Mouse (Mus musculus) cerebellum, adult 2 months (tissue): ENCODE measurements around the gene Plekhg1. TPM values are rescaled to one million over a fixed set of nuclear protein-coding genes. Genes with fewer than 3 reads are reported as not detected.

Experiments used
- DNase-seq, 2 experiments: peaks; one replicate each; pipeline ENCODE4 v3.0.0; 2021
- H3K27ac ChIP-seq: fragments of 200-500 bp; 2 replicates; pipeline ENCODE4 v1.5.1; 2012; ENCODE audit warnings: low read length, control low read depth, inconsistent platforms; ENCODE audit not compliant: insufficient read depth
- H3K27me3 ChIP-seq: fragments of 200-500 bp; 2 replicates; pipeline ENCODE4 v1.6.1; 2012; ENCODE audit warnings: inconsistent platforms, mild to moderate bottlenecking, low read length, moderate library complexity; ENCODE audit not compliant: control insufficient read depth, insufficient read depth
- H3K4me1 ChIP-seq: fragments of 200-500 bp; 2 replicates; pipeline ENCODE4 v1.6.1; 2011; ENCODE audit warnings: low read length; ENCODE audit not compliant: control insufficient read depth, insufficient read depth
- H3K4me3 ChIP-seq: fragments of 200-500 bp; replicated peaks from 2 replicates; pipeline ENCODE3; 2011; ENCODE audit warnings: mild to moderate bottlenecking, low read depth, low read length, control low read depth; ENCODE audit not compliant: insufficient read depth
- CTCF ChIP-seq: fragments of 200-500 bp; IDR thresholded peaks from 2 replicates; pipeline ENCODE4 v1.5.1; 2011; ENCODE audit warnings: low read depth, mild to moderate bottlenecking, control low read depth, low read length, moderate library complexity, borderline replicate concordance; ENCODE audit not compliant: insufficient read depth
- POLR2A ChIP-seq: fragments of 200-500 bp; IDR thresholded peaks from 2 replicates; pipeline ENCODE4 v1.6.1; 2011; ENCODE audit warnings: low read length, control low read depth, borderline replicate concordance; ENCODE audit not compliant: insufficient read depth
- WGBS: fragments of 180-500 bp; shearing (Covaris S2); methylation state at CpG from one replicate; pipeline ENCODE4 v1.1.7; 2018; 5-methylcytosine and 5-hydroxymethylcytosine counted together
- polyA plus RNA-seq: library from polyadenylated mRNA; depleted of rRNA; stranded (reverse); fragments of >200 nt; gene quantifications from 2 replicates; pipeline ENCODE4 v1.2.3, GENCODE M21; 2012

Plekhg1 gene
- polyA plus RNA-seq, 1 experiment, result 9.5 TPM

- WGBS, result 25% methylated on average over 5 of the region's 5 CpGs
- Histone ChIP-seq H3K27me3 (peaks cover 1% of the 10 kb centered on the region; the same call in 1 of the 2 replicates), H3K4me3 (no peak overlapping the region), H3K27ac (no peak overlapping the region), H3K4me1 (peaks cover 2% of the 10 kb centered on the region; the same call in 1 of the 2 replicates)
- peak in 1 of 2 experiments; percentile 18 for DNase-seq
- TF ChIP-seq CTCF, result no peak
- TF ChIP-seq POLR2A, result no peak
Measured at GRCm38 (mm10) chr10:3743826-3744225, 3.7 kb downstream of the Plekhg1 start.

- no peak for DNase-seq
- no peak for TF ChIP-seq CTCF
- no peak for TF ChIP-seq POLR2A
- H3K4me3 ChIP-seq, result no peak overlapping the region
- H3K4me1 ChIP-seq, result no peaks in the 10 kb centered on the region; the same call in 1 of the 2 replicates
- H3K27ac ChIP-seq, result no peak overlapping the region
- WGBS, result 42% methylated on average over 3 of the region's 3 CpGs
- no peaks in the 10 kb centered on the region for H3K27me3 ChIP-seq
Measured at GRCm38 (mm10) chr10:3746794-3747518, 6.8 kb downstream of the Plekhg1 start.

DNA sequence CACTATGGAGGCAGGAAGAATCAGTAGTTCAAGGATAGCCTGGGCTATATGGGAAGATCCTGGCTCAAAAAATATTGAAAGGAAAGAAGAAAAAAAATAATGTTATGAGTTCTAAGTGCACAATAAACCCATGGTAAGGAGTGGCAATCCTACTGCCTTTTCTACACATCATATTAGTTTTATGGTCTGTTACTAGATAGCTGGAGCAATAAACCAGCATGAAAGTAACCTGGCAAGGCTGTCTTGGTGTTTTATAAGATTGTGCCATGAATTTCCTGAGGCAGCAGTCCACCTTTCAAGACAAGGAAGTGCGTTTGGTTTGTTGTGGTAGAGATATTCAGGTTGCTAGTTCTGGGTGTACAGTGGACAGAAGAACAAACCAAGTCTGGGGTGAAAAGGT, 9.4 kb downstream of the Plekhg1 start:
- TF ChIP-seq CTCF (no peak), POLR2A (no peak)
- Histone ChIP-seq H3K4me3 (no peak overlapping the region), H3K27ac (no peak overlapping the region), H3K27me3 (no peaks in the 10 kb centered on the region), H3K4me1 (no peaks in the 10 kb centered on the region; the same call in 1 of the 2 replicates)
- WGBS, result 92% methylated on average over 1 of the region's 1 CpGs
- no peak for DNase-seq

DNA sequence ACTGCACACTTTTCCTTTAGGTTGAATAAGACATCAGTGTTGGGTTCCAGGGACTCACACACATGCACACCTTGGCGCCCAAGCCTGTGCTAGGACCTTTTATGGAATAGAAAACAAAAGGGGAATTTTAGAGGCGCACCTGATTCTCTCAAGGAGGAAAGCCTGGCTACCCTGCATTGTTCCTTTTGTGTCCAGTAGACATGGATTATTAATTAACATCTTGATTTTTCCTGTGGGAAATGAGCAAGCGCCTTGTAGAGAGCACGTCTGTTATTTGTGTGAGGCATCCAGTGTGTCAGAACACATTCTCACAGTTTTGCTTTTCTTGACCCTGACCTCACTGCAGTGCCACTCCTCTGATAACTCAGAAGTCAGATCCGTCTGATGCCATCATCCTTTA, 21.8 kb downstream of the Plekhg1 start:
- Histone ChIP-seq H3K27me3 (no peaks in the 10 kb centered on the region), H3K4me1 (no peaks in the 10 kb centered on the region), H3K27ac (no peak overlapping the region), H3K4me3 (no peak overlapping the region)
- no peak for TF ChIP-seq POLR2A
- TF ChIP-seq CTCF, result no peak
- WGBS, result 69% methylated on average over 5 of the region's 5 CpGs
- DNase-seq, result no peak

DNA sequence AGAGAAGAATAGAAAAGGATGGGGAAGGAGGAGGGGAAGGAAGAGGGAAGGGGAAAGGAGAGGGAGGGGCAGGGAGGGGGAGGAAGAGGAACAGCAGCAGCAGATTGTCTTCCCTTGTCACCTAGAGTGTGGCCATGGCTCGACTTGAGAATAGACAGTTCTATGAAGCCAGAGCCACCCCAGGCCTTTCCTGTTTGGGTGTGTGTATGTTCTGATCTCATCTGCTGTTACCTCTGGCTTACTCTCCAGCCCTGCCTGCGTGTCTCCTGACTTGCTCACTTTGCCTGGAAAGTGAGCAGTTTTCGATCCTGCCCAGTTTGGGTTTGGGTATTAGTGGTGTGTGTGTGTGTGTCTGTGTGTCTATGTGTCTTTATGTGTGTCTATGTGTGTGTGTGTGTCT, 23.0 kb downstream of the Plekhg1 start:
- no peak for DNase-seq
- H3K27me3 ChIP-seq, result no peaks in the 10 kb centered on the region
- TF ChIP-seq CTCF, result no peak
- no peak for TF ChIP-seq POLR2A
- no peak overlapping the region for H3K4me3 ChIP-seq
- no peaks in the 10 kb centered on the region for H3K4me1 ChIP-seq
- WGBS, result 69% methylated on average over 3 of the region's 3 CpGs
- H3K27ac ChIP-seq, result no peak overlapping the region

DNA sequence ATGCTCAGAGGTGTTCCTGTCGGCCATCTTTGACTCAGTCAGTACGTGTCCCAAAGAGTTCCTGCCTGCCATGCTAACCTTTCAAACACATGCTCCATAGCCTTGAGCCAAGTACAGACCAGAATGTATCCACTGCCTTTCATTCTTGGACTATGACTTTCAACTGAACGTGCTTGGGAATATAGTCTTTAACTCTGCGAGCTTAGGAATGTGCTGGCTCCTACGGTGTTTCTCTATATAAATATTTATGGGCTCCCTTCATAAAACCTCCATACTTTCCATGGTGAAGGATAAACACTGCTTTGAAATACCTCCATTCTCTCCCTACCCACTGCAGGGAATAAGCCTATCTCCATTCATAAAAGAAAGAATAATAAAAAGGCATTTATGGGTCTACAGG, 29.0 kb downstream of the Plekhg1 start:
- WGBS, result 78% methylated on average over 5 of the region's 5 CpGs
- Histone ChIP-seq H3K27ac (no peak overlapping the region), H3K4me3 (no peak overlapping the region), H3K27me3 (no peaks in the 10 kb centered on the region), H3K4me1 (no peaks in the 10 kb centered on the region)
- no peak for DNase-seq
- TF ChIP-seq CTCF (no peak), POLR2A (no peak)

- Histone ChIP-seq H3K4me1 (no peaks in the 10 kb centered on the region), H3K27me3 (no peaks in the 10 kb centered on the region; the same call in 1 of the 2 replicates), H3K27ac (no peak overlapping the region), H3K4me3 (no peak overlapping the region)
- no peak for TF ChIP-seq CTCF
- TF ChIP-seq POLR2A, result no peak
- 87% methylated on average over 2 of the region's 2 CpGs for WGBS
- DNase-seq, result no peak
Measured at GRCm38 (mm10) chr10:3774330-3774729, 34.2 kb downstream of the Plekhg1 start.

- no peak overlapping the region for H3K4me3 ChIP-seq
- no peaks in the 10 kb centered on the region; the same call in 1 of the 2 replicates for H3K27me3 ChIP-seq
- no peak for DNase-seq
- 91% methylated on average over 2 of the region's 2 CpGs for WGBS
- H3K27ac ChIP-seq, result no peak overlapping the region
- TF ChIP-seq POLR2A (no peak), CTCF (no peak)
- H3K4me1 ChIP-seq, result no peaks in the 10 kb centered on the region
Measured at GRCm38 (mm10) chr10:3776761-3777160, 36.6 kb downstream of the Plekhg1 start.
